Mouse (Mus musculus): Measurements from ENCODE around the gene Chrm1. TPM values are rescaled to one million over a fixed set of nuclear protein-coding genes. Genes with fewer than 3 reads are reported as not detected.

Chrm1 gene
- polyA plus RNA-seq, 1 experiment from 2014 or later = 0.05 TPM

DNA sequence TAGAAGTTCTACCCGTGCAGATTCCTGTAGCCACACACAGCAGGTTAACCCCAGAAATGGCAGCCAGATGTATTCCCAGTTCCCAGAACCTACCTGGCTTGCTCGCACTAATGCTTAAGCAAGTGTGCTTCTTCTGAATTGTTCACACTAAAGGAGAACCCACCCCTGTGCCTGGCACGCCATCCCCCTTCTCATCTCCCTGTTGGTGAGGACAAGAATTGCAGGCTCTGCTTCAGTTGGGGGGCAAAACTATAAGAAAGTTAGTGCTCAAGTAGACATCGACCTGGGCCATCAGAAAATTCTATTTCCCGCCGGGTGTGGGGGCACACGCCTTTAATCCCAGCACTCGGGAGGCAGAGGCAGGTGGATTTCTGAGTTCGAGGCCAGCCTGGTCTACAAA, 36.1 kb downstream of the Chrm1 start:
- no peak overlapping the region for H3K9ac ChIP-seq (ENCODE audit: low read length)
- 79% methylated on average over 9 of the region's 9 CpGs for WGBS
- H3K36me3 ChIP-seq (ENCODE audit: control insufficient read depth, insufficient read depth, low read length) = no peaks in the 10 kb centered on the region
- H3K4me1 ChIP-seq (ENCODE audit: control insufficient read depth, insufficient read depth, low read length) = no peaks in the 10 kb centered on the region
- H3K27ac ChIP-seq (ENCODE audit: low read depth, low read length) = no peak overlapping the region
- no peak overlapping the region for H3K4me3 ChIP-seq (ENCODE audit: low read depth, low read length)
- H3K4me2 ChIP-seq (ENCODE audit: low read depth) = no peak overlapping the region
- H3K9me3 ChIP-seq (ENCODE audit: control insufficient read depth, low read length) = no peaks in the 10 kb centered on the region
- H3K27me3 ChIP-seq (ENCODE audit: control insufficient read depth, insufficient read depth, low read length) = no peaks in the 10 kb centered on the region
- ATAC-seq (ENCODE audit: insufficient read depth, low FRiP score, low TSS enrichment) (no peak), DNase-seq (ENCODE audit: low spot score) (no peak)

DNA sequence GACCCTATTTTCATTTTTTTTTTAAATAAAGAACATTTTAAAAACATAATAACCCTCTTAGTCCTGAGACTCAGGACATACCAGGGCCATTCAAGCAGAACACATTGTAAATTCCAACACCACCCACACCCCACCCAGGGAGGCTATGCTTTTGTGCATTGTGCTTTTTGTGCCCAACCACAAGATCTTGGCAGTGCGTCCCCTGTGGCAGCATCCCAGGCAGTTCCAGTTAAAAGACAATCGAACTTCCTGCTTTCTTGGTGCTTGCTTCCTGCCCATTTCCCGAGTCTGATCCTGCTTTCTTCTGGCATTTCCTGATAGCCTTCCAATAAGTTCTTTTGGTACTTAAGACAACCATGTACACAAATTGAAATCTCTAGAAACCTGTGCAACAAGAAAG, 38.9 kb downstream of the Chrm1 start:
- H3K9ac ChIP-seq (ENCODE audit: low read length) = no peak overlapping the region
- no peaks in the 10 kb centered on the region for H3K4me1 ChIP-seq (ENCODE audit: control insufficient read depth, insufficient read depth, low read length)
- ATAC-seq (ENCODE audit: insufficient read depth, low FRiP score, low TSS enrichment) = no peak
- no peak for DNase-seq (ENCODE audit: low spot score)
- 68% methylated on average over 3 of the region's 3 CpGs for WGBS
- peaks cover under 1% of the 10 kb centered on the region; the same call in 1 of the 2 replicates for H3K36me3 ChIP-seq (ENCODE audit: control insufficient read depth, insufficient read depth, low read length)
- no peak overlapping the region for H3K4me3 ChIP-seq (ENCODE audit: low read depth, low read length)
- H3K9me3 ChIP-seq (ENCODE audit: control insufficient read depth, low read length) = no peaks in the 10 kb centered on the region
- H3K27me3 ChIP-seq (ENCODE audit: control insufficient read depth, insufficient read depth, low read length) = no peaks in the 10 kb centered on the region
- no peak overlapping the region for H3K4me2 ChIP-seq (ENCODE audit: low read depth)
- no peak overlapping the region for H3K27ac ChIP-seq (ENCODE audit: low read depth, low read length)

DNA sequence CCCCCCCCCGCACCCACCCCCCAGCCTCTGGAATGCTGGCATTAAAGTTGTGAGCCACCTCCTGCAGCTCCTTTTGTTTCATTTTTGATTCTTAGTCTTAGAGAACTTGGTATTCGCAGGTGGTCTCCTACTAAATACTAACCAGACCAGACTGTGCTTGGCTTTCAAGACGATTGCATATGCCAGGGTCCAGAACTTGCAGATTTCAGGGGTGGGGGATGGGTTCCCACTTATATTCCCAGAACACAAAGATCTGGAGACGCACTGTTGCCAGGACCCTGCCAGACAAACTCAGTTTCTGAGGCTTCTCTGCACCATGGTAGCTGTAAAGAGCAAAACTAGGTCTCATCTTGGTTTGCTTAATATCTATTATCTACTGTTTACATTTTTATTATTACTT, 40.0 kb downstream of the Chrm1 start:
- no peaks in the 10 kb centered on the region for H3K27me3 ChIP-seq (ENCODE audit: control insufficient read depth, insufficient read depth, low read length)
- peaks cover 11% of the 10 kb centered on the region for H3K36me3 ChIP-seq (ENCODE audit: control insufficient read depth, insufficient read depth, low read length)
- DNase-seq (ENCODE audit: low spot score) (no peak), ATAC-seq (ENCODE audit: insufficient read depth, low FRiP score, low TSS enrichment) (no peak)
- no peak overlapping the region for H3K27ac ChIP-seq (ENCODE audit: low read depth, low read length)
- no peak overlapping the region for H3K9ac ChIP-seq (ENCODE audit: low read length)
- WGBS = 72% methylated on average over 3 of the region's 4 CpGs
- no peaks in the 10 kb centered on the region for H3K9me3 ChIP-seq (ENCODE audit: control insufficient read depth, low read length)
- H3K4me2 ChIP-seq (ENCODE audit: low read depth) = no peak overlapping the region
- no peak overlapping the region for H3K4me3 ChIP-seq (ENCODE audit: low read depth, low read length)
- no peaks in the 10 kb centered on the region for H3K4me1 ChIP-seq (ENCODE audit: control insufficient read depth, insufficient read depth, low read length)

DNA sequence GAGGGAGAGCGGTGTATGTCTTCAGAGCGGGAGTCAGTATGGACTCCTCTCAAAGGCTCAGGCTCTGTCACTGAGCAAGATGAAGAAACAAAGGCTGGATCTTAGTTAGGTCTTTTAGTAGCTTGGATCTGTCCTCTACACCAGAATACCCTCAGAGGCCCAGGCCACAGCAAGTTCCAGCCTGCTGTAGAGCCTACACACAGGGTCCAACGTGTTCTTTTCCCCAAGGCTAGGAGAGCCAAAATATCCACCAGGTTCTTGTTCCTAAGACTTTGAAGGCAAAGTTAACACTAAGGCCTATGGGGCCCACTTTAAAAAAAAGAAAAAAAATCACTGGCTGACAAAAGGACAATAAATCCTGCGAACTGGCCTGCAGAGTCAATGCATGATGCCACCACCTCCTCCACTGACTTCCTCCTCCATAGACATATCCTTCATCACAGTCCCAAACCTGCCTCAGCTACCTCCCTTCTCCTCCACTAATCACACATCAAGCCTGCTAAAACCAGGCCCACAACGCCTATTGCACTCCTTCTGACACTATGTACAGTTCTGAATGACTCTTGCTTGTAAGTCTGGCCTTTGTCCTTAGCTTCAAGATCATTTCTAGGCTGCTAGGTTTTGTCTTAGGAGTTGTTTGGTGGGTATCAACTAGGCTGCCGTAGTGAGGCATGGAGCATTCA, 41.6 kb downstream of the Chrm1 start:
- no peaks in the 10 kb centered on the region for H3K9me3 ChIP-seq (ENCODE audit: control insufficient read depth, low read length)
- H3K4me3 ChIP-seq (ENCODE audit: low read depth, low read length) = no peak overlapping the region
- no peaks in the 10 kb centered on the region for H3K27me3 ChIP-seq (ENCODE audit: control insufficient read depth, insufficient read depth, low read length)
- no peak overlapping the region for H3K4me2 ChIP-seq (ENCODE audit: low read depth)
- H3K4me1 ChIP-seq (ENCODE audit: control insufficient read depth, insufficient read depth, low read length) = no peaks in the 10 kb centered on the region
- H3K27ac ChIP-seq (ENCODE audit: low read depth, low read length) = no peak overlapping the region
- 82% methylated on average over 6 of the region's 6 CpGs for WGBS
- H3K9ac ChIP-seq (ENCODE audit: low read length) = no peak overlapping the region
- DNase-seq (ENCODE audit: low spot score) = no peak
- peaks cover 18% of the 10 kb centered on the region for H3K36me3 ChIP-seq (ENCODE audit: control insufficient read depth, insufficient read depth, low read length)
- no peak for ATAC-seq (ENCODE audit: insufficient read depth, low FRiP score, low TSS enrichment)

DNA sequence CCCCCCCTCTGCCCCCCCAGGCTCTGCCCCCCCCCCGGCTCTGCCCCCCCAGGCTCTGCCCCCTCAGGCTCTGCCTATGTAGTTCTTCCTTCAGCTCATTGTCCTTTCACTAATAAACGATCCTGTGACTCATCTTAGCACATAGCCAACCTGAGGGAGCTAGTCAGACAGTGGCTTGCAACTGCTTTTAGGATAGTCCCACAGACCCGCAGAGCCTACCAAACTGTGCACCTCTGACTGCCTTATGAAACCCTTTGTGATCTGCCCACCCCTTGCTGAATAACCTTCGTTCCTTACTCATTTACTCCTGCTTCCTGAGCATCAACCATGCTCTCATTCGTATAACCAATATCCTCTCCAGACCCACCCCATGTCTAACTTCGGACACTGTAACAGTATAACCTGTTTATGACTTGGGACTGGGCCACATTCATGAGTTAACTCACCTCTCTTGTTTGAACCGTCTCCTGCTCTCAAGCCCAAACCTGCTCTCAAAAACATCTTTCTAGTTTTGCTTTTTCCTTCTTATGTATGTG, 42.6 kb downstream of the Chrm1 start:
- 84% methylated on average over 7 of the region's 7 CpGs for WGBS
- H3K4me1 ChIP-seq (ENCODE audit: control insufficient read depth, insufficient read depth, low read length) = no peaks in the 10 kb centered on the region; the same call in 1 of the 2 replicates
- no peak overlapping the region for H3K4me2 ChIP-seq (ENCODE audit: low read depth)
- H3K9ac ChIP-seq (ENCODE audit: low read length) = no peak overlapping the region
- H3K9me3 ChIP-seq (ENCODE audit: control insufficient read depth, low read length) = no peaks in the 10 kb centered on the region
- no peaks in the 10 kb centered on the region for H3K27me3 ChIP-seq (ENCODE audit: control insufficient read depth, insufficient read depth, low read length)
- H3K36me3 ChIP-seq (ENCODE audit: control insufficient read depth, insufficient read depth, low read length) = peaks cover 18% of the 10 kb centered on the region
- no peak overlapping the region for H3K4me3 ChIP-seq (ENCODE audit: low read depth, low read length)
- no peak for DNase-seq (ENCODE audit: low spot score)
- no peak overlapping the region for H3K27ac ChIP-seq (ENCODE audit: low read depth, low read length)
- ATAC-seq (ENCODE audit: insufficient read depth, low FRiP score, low TSS enrichment) = no peak

DNA sequence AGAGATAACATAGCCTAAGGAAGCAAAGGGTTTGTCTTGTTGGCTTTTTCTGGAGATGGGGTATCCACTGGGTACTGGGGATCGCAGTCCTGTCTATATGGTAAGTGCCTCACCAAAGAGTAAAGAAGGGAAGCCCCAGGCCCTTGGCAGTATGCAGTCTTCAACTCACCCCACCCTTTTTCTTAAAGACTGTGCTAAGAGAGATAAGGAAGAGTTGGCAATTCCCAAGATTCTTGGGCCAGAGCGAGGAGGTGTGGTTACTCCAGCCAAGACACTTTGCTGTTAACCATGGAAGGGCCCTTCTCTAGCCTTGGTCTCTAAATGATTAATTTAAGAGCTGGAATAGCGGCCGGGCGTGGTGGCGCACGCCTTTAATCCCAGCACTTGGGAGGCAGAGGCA, 43.3 kb downstream of the Chrm1 start:
- Histone ChIP-seq H3K4me1 (ENCODE audit: control insufficient read depth, insufficient read depth, low read length) (peaks cover 6% of the 10 kb centered on the region), H3K36me3 (ENCODE audit: control insufficient read depth, insufficient read depth, low read length) (peaks cover 20% of the 10 kb centered on the region), H3K9me3 (ENCODE audit: control insufficient read depth, low read length) (no peaks in the 10 kb centered on the region), H3K27me3 (ENCODE audit: control insufficient read depth, insufficient read depth, low read length) (no peaks in the 10 kb centered on the region), H3K9ac (ENCODE audit: low read length) (no peak overlapping the region), H3K4me2 (ENCODE audit: low read depth) (no peak overlapping the region), H3K27ac (ENCODE audit: low read depth, low read length) (no peak overlapping the region), H3K4me3 (ENCODE audit: low read depth, low read length) (no peak overlapping the region)
- 98% methylated on average over 7 of the region's 7 CpGs for WGBS
- DNase-seq (ENCODE audit: low spot score) (no peak), ATAC-seq (ENCODE audit: insufficient read depth, low FRiP score, low TSS enrichment) (no peak)

DNA sequence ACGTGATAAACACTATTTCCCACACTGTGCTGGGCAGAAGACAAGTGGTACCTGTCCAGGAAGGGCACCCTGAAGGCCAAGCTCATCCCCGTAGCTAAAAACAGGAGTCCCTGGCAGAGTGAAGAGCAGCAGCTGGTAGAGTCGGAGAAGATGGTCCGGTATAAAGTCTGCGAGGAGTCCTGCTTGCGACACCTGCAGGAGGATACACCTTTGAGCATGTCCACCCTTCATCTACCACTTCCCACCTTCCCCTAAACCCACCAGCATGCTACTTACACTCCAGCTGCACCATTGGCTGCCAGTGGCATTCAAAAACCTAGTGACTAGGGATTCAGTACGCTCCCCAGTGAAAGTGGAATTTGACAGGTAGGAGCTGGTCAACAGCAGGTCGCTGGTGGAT, 45.4 kb downstream of the Chrm1 start:
- no peak overlapping the region for H3K4me3 ChIP-seq (ENCODE audit: low read depth, low read length)
- H3K4me2 ChIP-seq (ENCODE audit: low read depth) = no peak overlapping the region
- peaks cover 20% of the 10 kb centered on the region for H3K36me3 ChIP-seq (ENCODE audit: control insufficient read depth, insufficient read depth, low read length)
- DNase-seq (ENCODE audit: low spot score) (no peak), ATAC-seq (ENCODE audit: insufficient read depth, low FRiP score, low TSS enrichment) (no peak)
- no peak overlapping the region for H3K9ac ChIP-seq (ENCODE audit: low read length)
- no peak overlapping the region for H3K27ac ChIP-seq (ENCODE audit: low read depth, low read length)
- no peaks in the 10 kb centered on the region for H3K27me3 ChIP-seq (ENCODE audit: control insufficient read depth, insufficient read depth, low read length)
- 93% methylated on average over 8 of the region's 8 CpGs for WGBS
- no peaks in the 10 kb centered on the region for H3K9me3 ChIP-seq (ENCODE audit: control insufficient read depth, low read length)
- peaks cover 11% of the 10 kb centered on the region for H3K4me1 ChIP-seq (ENCODE audit: control insufficient read depth, insufficient read depth, low read length)

DNA sequence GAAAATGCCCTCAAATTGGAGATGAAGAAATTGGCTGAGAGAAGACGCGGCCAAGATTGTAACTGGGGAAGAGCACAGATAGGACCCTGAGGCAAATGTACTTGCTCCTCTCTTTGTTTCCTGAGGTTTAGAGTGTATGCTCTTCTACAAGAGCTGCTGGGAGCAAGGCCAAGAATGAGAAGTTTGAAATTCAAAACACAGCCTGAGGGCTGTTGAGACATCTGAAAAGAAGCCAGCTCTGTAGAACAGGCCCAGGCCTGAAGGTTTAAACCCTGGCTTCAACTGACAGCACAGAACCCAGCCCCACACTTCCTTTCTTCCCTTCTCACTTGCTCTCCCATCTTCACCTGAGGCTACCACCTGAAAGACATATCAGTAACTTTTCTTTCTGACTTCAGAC, 46.5 kb downstream of the Chrm1 start:
- 95% methylated on average over 2 of the region's 2 CpGs for WGBS
- Histone ChIP-seq H3K36me3 (ENCODE audit: control insufficient read depth, insufficient read depth, low read length) (peaks cover 20% of the 10 kb centered on the region), H3K4me3 (ENCODE audit: low read depth, low read length) (no peak overlapping the region), H3K27ac (ENCODE audit: low read depth, low read length) (no peak overlapping the region), H3K4me1 (ENCODE audit: control insufficient read depth, insufficient read depth, low read length) (peaks cover 15% of the 10 kb centered on the region), H3K4me2 (ENCODE audit: low read depth) (no peak overlapping the region), H3K27me3 (ENCODE audit: control insufficient read depth, insufficient read depth, low read length) (no peaks in the 10 kb centered on the region), H3K9me3 (ENCODE audit: control insufficient read depth, low read length) (no peaks in the 10 kb centered on the region), H3K9ac (ENCODE audit: low read length) (no peak overlapping the region)
- ATAC-seq (ENCODE audit: insufficient read depth, low FRiP score, low TSS enrichment) (no peak), DNase-seq (ENCODE audit: low spot score) (no peak)

DNA sequence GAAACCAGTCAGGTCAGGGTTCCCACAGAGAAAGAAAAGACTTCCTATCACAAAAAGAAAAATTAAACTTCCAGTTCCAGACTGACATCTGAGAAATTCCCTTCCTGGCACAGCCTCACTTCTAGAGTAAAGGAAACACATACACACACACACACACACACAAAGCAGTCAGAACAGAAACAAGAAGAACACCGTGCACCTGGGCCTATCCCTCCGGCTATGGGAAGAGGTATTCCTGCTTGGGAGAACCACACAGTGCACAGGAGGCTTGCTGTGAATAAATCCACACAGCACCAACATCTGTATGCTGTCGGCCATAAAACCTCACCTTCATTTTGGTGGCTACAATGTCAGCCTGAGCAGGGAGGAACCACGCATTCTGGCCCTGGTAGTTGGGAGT, 47.9 kb downstream of the Chrm1 start:
- Histone ChIP-seq H3K36me3 (ENCODE audit: control insufficient read depth, insufficient read depth, low read length) (peaks cover 20% of the 10 kb centered on the region), H3K27ac (ENCODE audit: low read depth, low read length) (no peak overlapping the region)

More for the DNA sequence above, 47.9 kb downstream of the Chrm1 start:
- ATAC-seq (ENCODE audit: insufficient read depth, low FRiP score, low TSS enrichment) = no peak
- no peaks in the 10 kb centered on the region for H3K27me3 ChIP-seq (ENCODE audit: control insufficient read depth, insufficient read depth, low read length)
- H3K4me1 ChIP-seq (ENCODE audit: control insufficient read depth, insufficient read depth, low read length) = peaks cover 15% of the 10 kb centered on the region
- WGBS = 81% methylated on average over 4 of the region's 4 CpGs
- peak overlapping the region; percentile 74 for H3K4me2 ChIP-seq (ENCODE audit: low read depth)
- H3K9me3 ChIP-seq (ENCODE audit: control insufficient read depth, low read length) = no peaks in the 10 kb centered on the region
- peak overlapping the region; percentile 91; the same call in 1 of the 2 replicates for H3K4me3 ChIP-seq (ENCODE audit: low read depth, low read length)
- no peak for DNase-seq (ENCODE audit: low spot score)
- H3K9ac ChIP-seq (ENCODE audit: low read length) = 0 out of 2 replicates have a peak overlapping the region, but pooled peaks have one; percentile 94
